Mouse (Mus musculus): ENCODE results near the gene D17Wsu92e. TPM values are rescaled to one million over a fixed set of nuclear protein-coding genes. Genes with fewer than 3 reads are reported as not detected.

D17Wsu92e gene
- total RNA-seq, 2 experiments from 2014 or later, result 135 to 140 TPM

GRCm38 (mm10) chr17:27823142-27823905 lies 2.9 kb upstream of the D17Wsu92e start:
- no peak for DNase-seq
- intact Hi-C loops (cut with DNase I), result no loop called here

GRCm38 (mm10) chr17:27821407-27822338 lies 1.2 kb upstream of the D17Wsu92e start:
- no peak for DNase-seq
- intact Hi-C loops (cut with DNase I), result no loop called here

- peak; percentile 53 to 72 for DNase-seq
- intact Hi-C loops (cut with DNase I), result loop anchor here (1.0 kb wide), 1 partner anchor 19 kb away; no protein-coding TSS in a partner anchor
These were observed 379 bp downstream of the D17Wsu92e start for GRCm38 (mm10) chr17:27819971-27820567.

- intact Hi-C loops (cut with DNase I), result no loop called here
- peak in 1 of 2 experiments; percentile 24 for DNase-seq
These were observed 902 bp downstream of the D17Wsu92e start for GRCm38 (mm10) chr17:27819521-27819970.

GRCm38 (mm10) chr17:27819011-27819410 lies 1.4 kb downstream of the D17Wsu92e start:
- intact Hi-C loops (cut with DNase I), result no loop called here

GRCm38 (mm10) chr17:27814606-27815005 lies 5.8 kb downstream of the D17Wsu92e start:
- DNase-seq, result no peak
- intact Hi-C loops (cut with DNase I), result no loop called here

More at GRCm38 (mm10) chr17:27819011-27819410, 1.4 kb downstream of the D17Wsu92e start:
- no peak for DNase-seq

GRCm38 (mm10) chr17:27811980-27812379 lies 8.5 kb downstream of the D17Wsu92e start:
- intact Hi-C loops (cut with DNase I), result no loop called here
- DNase-seq, result no peak

GRCm38 (mm10) chr17:27810569-27811331 lies 9.7 kb downstream of the D17Wsu92e start:
- intact Hi-C loops (cut with DNase I), result no loop called here

GRCm38 (mm10) chr17:27807542-27808078 lies 12.8 kb downstream of the D17Wsu92e start:
- no peak for DNase-seq
- intact Hi-C loops (cut with DNase I), result no loop called here

More at GRCm38 (mm10) chr17:27810569-27811331, 9.7 kb downstream of the D17Wsu92e start:
- no peak for DNase-seq

- DNase-seq, result no peak
- intact Hi-C loops (cut with DNase I), result no loop called here
These were observed 15.4 kb downstream of the D17Wsu92e start for GRCm38 (mm10) chr17:27804803-27805770.

- DNase-seq, result no peak
- intact Hi-C loops (cut with DNase I), result no loop called here
These were observed 16.2 kb downstream of the D17Wsu92e start for GRCm38 (mm10) chr17:27804156-27804690.

GRCm38 (mm10) chr17:27803752-27804151 lies 16.7 kb downstream of the D17Wsu92e start:
- DNase-seq, result no peak
- intact Hi-C loops (cut with DNase I), result no loop called here

- intact Hi-C loops (cut with DNase I), result no loop called here
- DNase-seq, result no peak
These were observed 19.5 kb downstream of the D17Wsu92e start for GRCm38 (mm10) chr17:27800710-27801648.

- intact Hi-C loops (cut with DNase I), result no loop called here
- no peak for DNase-seq
These were observed 20.5 kb downstream of the D17Wsu92e start for GRCm38 (mm10) chr17:27799771-27800584.

- intact Hi-C loops (cut with DNase I), result no loop called here
- DNase-seq, result peak; percentile 31 to 51
These were observed 23.0 kb downstream of the D17Wsu92e start for GRCm38 (mm10) chr17:27797341-27797872.

GRCm38 (mm10) chr17:27796780-27797179 lies 23.7 kb downstream of the D17Wsu92e start:
- intact Hi-C loops (cut with DNase I), result no loop called here
- peak; percentile 48 to 62 for DNase-seq
